Mouse (Mus musculus) liver, embryonic 14.5 days (tissue): ENCODE measurements around the gene Hmcn2.

Source experiments
- CTCF ChIP-seq: IDR thresholded peaks from 2 replicates; pipeline ENCODE4 v1.5.1; 2016; ENCODE audit warnings: antibody characterized with exemption, low read depth, control low read depth
- EP300 ChIP-seq: IDR thresholded peaks from 2 replicates; pipeline ENCODE4 v1.6.1; 2016; ENCODE audit warnings: antibody characterized with exemption, low read depth

- TF ChIP-seq CTCF (no peak), EP300 (no peak)
These were observed 153.2 kb downstream of the Hmcn2 start for GRCm38 (mm10) chr2:31467457-31467856.
